Mouse (Mus musculus) cerebral cortex, adult 2 months (tissue): Measurements from ENCODE around the gene Tmod4.

Experiments
- WGBS: fragments of 180-500 bp; shearing (Covaris S2); methylation state at CpG from one replicate; pipeline ENCODE4 v1.1.7; 2018; 5-methylcytosine and 5-hydroxymethylcytosine counted together

Gene Tmod4

GRCm38 (mm10) chr3:95173256-95173949, 49.1 kb downstream of the Tmod4 start:
- WGBS = 31% methylated on average over 58 of the region's 58 CpGs

- WGBS = 16% methylated on average over 16 of the region's 16 CpGs
Observed at GRCm38 (mm10) chr3:95174011-95174592, 49.8 kb downstream of the Tmod4 start.

GRCm38 (mm10) chr3:95176500-95176899, 52.2 kb downstream of the Tmod4 start:
- WGBS = 77% methylated on average over 3 of the region's 3 CpGs

- WGBS = 85% methylated on average over 6 of the region's 6 CpGs
Observed at GRCm38 (mm10) chr3:95177583-95177982, 53.3 kb downstream of the Tmod4 start.
